Mouse (Mus musculus) Patski (cell line): ENCODE data around the gene Ccnk. TPM values are rescaled to one million over a fixed set of nuclear protein-coding genes. Genes with fewer than 3 reads are reported as not detected.

Source experiments
- ATAC-seq: fragments of 100-300 bp; one replicate; pipeline ENCODE4 v1.8.0; 2021
- CTCF ChIA-PET: fragments of 350-600 bp; sonication (Branson Sonifier 250); formaldehyde crosslinking; loops from one replicate; lab custom pipeline; 2022; ENCODE audit warnings: inconsistent platforms; lab: Charles Lee
- POLR2A ChIA-PET: fragments of 350-600 bp; sonication (Branson Sonifier 250); formaldehyde crosslinking; loops from one replicate; lab custom pipeline; 2022; ENCODE audit warnings: antibody characterized with exemption, inconsistent platforms; lab: Charles Lee
- DNase-seq: peaks from one replicate; pipeline ENCODE4 v3.0.0-alpha.2; 2011; ENCODE audit warnings: low read depth, low spot score
- H3K27me3 ChIP-seq: fragments of 371-371 bp; one replicate; pipeline ENCODE4 v1.5.1; 2021
- CTCF ChIP-seq: fragments of 100-300 bp; IDR thresholded peaks from one replicate; pipeline ENCODE4 v1.5.1; 2021
- in situ Hi-C: fragments of 300-500 bp; cut with MboI; formaldehyde crosslinking; loops from 3 replicates; pipeline ENCODE4 v1.11.1; 2018; ENCODE audit warnings: low pct_unique_long_range_greater_than_20kb, mixed read lengths
- polyA plus RNA-seq: library from polyadenylated mRNA; unstranded; gene quantifications from one replicate; pipeline ENCODE4 v1.2.3, GENCODE M21; 2021

Ccnk gene
- polyA plus RNA-seq, 1 experiment from 2014 or later: 26.0 TPM

- ChIA-PET CTCF (no interaction called here), POLR2A (no interaction called here)
- ATAC-seq: no peak
- no peaks in the 10 kb centered on the region for H3K27me3 ChIP-seq
- TF ChIP-seq CTCF: no peak
- no peak for DNase-seq
- in situ Hi-C loops: no loop called here
These were observed 55.6 kb downstream of the Ccnk start for GRCm38 (mm10) chr12:108234832-108235602.

GRCm38 (mm10) chr12:108235976-108236555, 56.7 kb downstream of the Ccnk start:
- DNase-seq (no peak), ATAC-seq (peak; percentile 19)
- no peak for TF ChIP-seq CTCF
- ChIA-PET POLR2A (no interaction called here), CTCF (no interaction called here)
- in situ Hi-C loops: no loop called here
- no peaks in the 10 kb centered on the region for H3K27me3 ChIP-seq

- ChIA-PET CTCF (no interaction called here), POLR2A (no interaction called here)
- TF ChIP-seq CTCF: no peak
- in situ Hi-C loops: no loop called here
- no peaks in the 10 kb centered on the region for H3K27me3 ChIP-seq
- no peak for ATAC-seq
- DNase-seq: no peak
These were observed 58.1 kb downstream of the Ccnk start for GRCm38 (mm10) chr12:108237300-108238006.

- CTCF ChIA-PET: no interaction called here
- in situ Hi-C loops: no loop called here
- POLR2A ChIA-PET: no interaction called here
- DNase-seq (no peak), ATAC-seq (no peak)
- H3K27me3 ChIP-seq: no peaks in the 10 kb centered on the region
- TF ChIP-seq CTCF: no peak
These were observed 59.1 kb downstream of the Ccnk start for GRCm38 (mm10) chr12:108238395-108239035.

- POLR2A ChIA-PET: no interaction called here
- in situ Hi-C loops: no loop called here
These were observed 60.1 kb downstream of the Ccnk start for GRCm38 (mm10) chr12:108239441-108239840.

GRCm38 (mm10) chr12:108240401-108240890, 61.1 kb downstream of the Ccnk start:
- ChIA-PET CTCF (interaction anchor here (0.9 to 1.0 kb wide), 2 partner anchors 9 to 52 kb away, joined by 3 read pairs; no protein-coding TSS in a partner anchor), POLR2A (no interaction called here)
- DNase-seq (no peak), ATAC-seq (no peak)
- in situ Hi-C loops: no loop called here
- no peak for TF ChIP-seq CTCF
- H3K27me3 ChIP-seq: no peaks in the 10 kb centered on the region

More at GRCm38 (mm10) chr12:108239441-108239840, 60.1 kb downstream of the Ccnk start:
- ATAC-seq (peak; percentile 71), DNase-seq (peak; percentile 94)
- no peaks in the 10 kb centered on the region for H3K27me3 ChIP-seq
- CTCF ChIA-PET: interaction anchor here (0.8 kb wide), 1 partner anchor 55 kb away, joined by 3 read pairs; no protein-coding TSS in a partner anchor
- TF ChIP-seq CTCF: no peak

- TF ChIP-seq CTCF: no peak
- no peak for DNase-seq
- POLR2A ChIA-PET: no interaction called here
- no peaks in the 10 kb centered on the region for H3K27me3 ChIP-seq
- in situ Hi-C loops: no loop called here
- CTCF ChIA-PET: interaction anchor here (0.9 to 1.0 kb wide), 2 partner anchors 8 to 52 kb away, joined by 3 read pairs; no protein-coding TSS in a partner anchor
- no peak for ATAC-seq
These were observed 61.7 kb downstream of the Ccnk start for GRCm38 (mm10) chr12:108240953-108241588.

GRCm38 (mm10) chr12:108241626-108242025, 62.2 kb downstream of the Ccnk start:
- CTCF ChIA-PET: interaction anchor here (0.9 to 1.0 kb wide), 2 partner anchors 8 to 51 kb away, joined by 3 read pairs; no protein-coding TSS in a partner anchor
- TF ChIP-seq CTCF: no peak
- no peaks in the 10 kb centered on the region for H3K27me3 ChIP-seq
- in situ Hi-C loops: no loop called here
- DNase-seq (no peak), ATAC-seq (no peak)
- POLR2A ChIA-PET: no interaction called here

- H3K27me3 ChIP-seq: no peaks in the 10 kb centered on the region
- CTCF ChIA-PET: no interaction called here
- in situ Hi-C loops: no loop called here
- TF ChIP-seq CTCF: no peak
- no peak for DNase-seq
- POLR2A ChIA-PET: no interaction called here
- no peak for ATAC-seq
These were observed 62.9 kb downstream of the Ccnk start for GRCm38 (mm10) chr12:108242243-108242745.

- ChIA-PET CTCF (no interaction called here), POLR2A (interaction anchor here (1.4 kb wide), 1 partner anchor 32 kb away, joined by 3 read pairs; no protein-coding TSS in a partner anchor)
- H3K27me3 ChIP-seq: no peaks in the 10 kb centered on the region
- no peak for DNase-seq
- TF ChIP-seq CTCF: no peak
- in situ Hi-C loops: no loop called here
- ATAC-seq: no peak
These were observed 65.4 kb downstream of the Ccnk start for GRCm38 (mm10) chr12:108244778-108245177.
